Mouse (Mus musculus) spleen, adult 2 months (tissue): Measurements from ENCODE around the gene Dut. TPM values are rescaled to one million over a fixed set of nuclear protein-coding genes. Genes with fewer than 3 reads are reported as not detected.

Source experiments
- DNase-seq, 2 experiments: peaks; one replicate each; pipeline versions ENCODE4 v3.0.0 to v3.0.0-alpha.2; 2012 to 2021; ENCODE audit warnings: low spot score in 2 of 2, low read depth in 1 of 2
- H3K27ac ChIP-seq: fragments of 200-500 bp; 2 replicates; pipeline ENCODE4 v1.5.1; 2012; ENCODE audit warnings: low read length, inconsistent platforms; ENCODE audit not compliant: insufficient read depth
- H3K27me3 ChIP-seq: fragments of 200-500 bp; 2 replicates; pipeline ENCODE4 v1.6.1; 2012; ENCODE audit warnings: mild to moderate bottlenecking, moderate library complexity, low read length, inconsistent platforms; ENCODE audit not compliant: control insufficient read depth, insufficient read depth
- H3K36me3 ChIP-seq: fragments of 200-500 bp; 2 replicates; pipeline ENCODE4 v1.6.1; 2012; ENCODE audit warnings: mild to moderate bottlenecking, low read length, inconsistent platforms; ENCODE audit not compliant: control insufficient read depth, insufficient read depth
- H3K4me1 ChIP-seq: fragments of 200-500 bp; 2 replicates; pipeline ENCODE4 v1.6.1; 2011; ENCODE audit warnings: inconsistent platforms; ENCODE audit not compliant: control insufficient read depth, insufficient read depth, insufficient read length
- H3K4me3 ChIP-seq: fragments of 200-500 bp; 2 replicates; pipeline ENCODE4 v1.5.1; 2011; ENCODE audit warnings: mild to moderate bottlenecking, inconsistent platforms; ENCODE audit not compliant: insufficient read depth, insufficient read length; ENCODE audit errors: extremely low read depth
- CTCF ChIP-seq: fragments of 200-500 bp; IDR thresholded peaks from 2 replicates; pipeline ENCODE4 v1.5.1; 2011; ENCODE audit warnings: mild to moderate bottlenecking, inconsistent platforms; ENCODE audit not compliant: insufficient read depth, insufficient read length, insufficient replicate concordance; ENCODE audit errors: extremely low read depth
- POLR2A ChIP-seq: fragments of 200-500 bp; IDR thresholded peaks from 2 replicates; pipeline ENCODE4 v1.6.1; 2011; ENCODE audit warnings: low read depth, low read length, inconsistent platforms
- WGBS: fragments of 180-500 bp; shearing (Covaris S2); methylation state at CpG from one replicate; pipeline ENCODE4 v1.1.7; 2018; 5-methylcytosine and 5-hydroxymethylcytosine counted together
- polyA plus RNA-seq: library from polyadenylated mRNA; depleted of rRNA; stranded (reverse); fragments of >200 nt; gene quantifications from 2 replicates; pipeline ENCODE4 v1.2.3, GENCODE M21; 2012

The Dut gene
- polyA plus RNA-seq, 1 experiment: 14.3 TPM

GRCm38 (mm10) chr2:125252275-125252674 lies 5.3 kb downstream of the Dut start:
- Histone ChIP-seq H3K27ac (no peak overlapping the region), H3K4me1 (peaks cover 5% of the 10 kb centered on the region; the same call in 1 of the 2 replicates), H3K36me3 (peaks cover 7% of the 10 kb centered on the region), H3K4me3 (no peak overlapping the region), H3K27me3 (no peaks in the 10 kb centered on the region)
- peak; percentile 29 to 53 for DNase-seq
- TF ChIP-seq POLR2A: no peak
- TF ChIP-seq CTCF: peak; percentile 24; the same call in 1 of the 2 replicates
- whole genome bisulfite sequencing: 62% methylated on average over 2 of the region's 2 CpGs

GRCm38 (mm10) chr2:125253699-125254098 lies 6.7 kb downstream of the Dut start:
- no peak overlapping the region for H3K4me3 ChIP-seq
- H3K4me1 ChIP-seq: no peaks in the 10 kb centered on the region
- WGBS: 85% methylated on average over 6 of the region's 6 CpGs
- no peak overlapping the region for H3K27ac ChIP-seq
- no peak for DNase-seq
- no peaks in the 10 kb centered on the region for H3K27me3 ChIP-seq
- peaks cover 10% of the 10 kb centered on the region for H3K36me3 ChIP-seq
- TF ChIP-seq CTCF (no peak), POLR2A (no peak)

GRCm38 (mm10) chr2:125254630-125255029 lies 7.6 kb downstream of the Dut start:
- peaks cover 10% of the 10 kb centered on the region for H3K36me3 ChIP-seq
- no peaks in the 10 kb centered on the region for H3K4me1 ChIP-seq
- no peak overlapping the region for H3K27ac ChIP-seq
- H3K4me3 ChIP-seq: no peak overlapping the region
- 88% methylated on average over 3 of the region's 3 CpGs for WGBS
- TF ChIP-seq POLR2A (no peak), CTCF (no peak)
- DNase-seq: no peak
- H3K27me3 ChIP-seq: no peaks in the 10 kb centered on the region

- WGBS: 87% methylated on average over 3 of the region's 3 CpGs
- Histone ChIP-seq H3K4me3 (no peak overlapping the region), H3K27ac (no peak overlapping the region), H3K4me1 (no peaks in the 10 kb centered on the region), H3K36me3 (peaks cover 10% of the 10 kb centered on the region), H3K27me3 (no peaks in the 10 kb centered on the region)
- no peak for TF ChIP-seq CTCF
- TF ChIP-seq POLR2A: no peak
- DNase-seq: no peak
Measured at GRCm38 (mm10) chr2:125255886-125256285, 8.9 kb downstream of the Dut start.

GRCm38 (mm10) chr2:125259230-125260120 lies 12.5 kb downstream of the Dut start:
- DNase-seq: no peak
- 85% methylated on average over 14 of the region's 14 CpGs for whole genome bisulfite sequencing
- H3K4me1 ChIP-seq: no peaks in the 10 kb centered on the region
- TF ChIP-seq POLR2A: no peak
- TF ChIP-seq CTCF: peak; percentile 34; the same call in 1 of the 2 replicates
- no peak overlapping the region for H3K4me3 ChIP-seq
- no peaks in the 10 kb centered on the region for H3K27me3 ChIP-seq
- H3K36me3 ChIP-seq: peaks cover 4% of the 10 kb centered on the region
- H3K27ac ChIP-seq: no peak overlapping the region

- DNase-seq: no peak
- 82% methylated on average over 2 of the region's 2 CpGs for WGBS
- no peaks in the 10 kb centered on the region for H3K4me1 ChIP-seq
- H3K27me3 ChIP-seq: no peaks in the 10 kb centered on the region
- H3K27ac ChIP-seq: no peak overlapping the region
- no peak overlapping the region for H3K4me3 ChIP-seq
- peaks cover 4% of the 10 kb centered on the region for H3K36me3 ChIP-seq
- TF ChIP-seq CTCF (no peak), POLR2A (no peak)
Measured at GRCm38 (mm10) chr2:125260326-125260725, 13.3 kb downstream of the Dut start.

GRCm38 (mm10) chr2:125263056-125263455 lies 16.1 kb downstream of the Dut start:
- Histone ChIP-seq H3K4me1 (no peaks in the 10 kb centered on the region), H3K36me3 (no peaks in the 10 kb centered on the region), H3K27ac (no peak overlapping the region), H3K27me3 (no peaks in the 10 kb centered on the region), H3K4me3 (no peak overlapping the region)
- TF ChIP-seq CTCF: no peak
- TF ChIP-seq POLR2A: no peak
- WGBS: 44% methylated on average over 5 of the region's 5 CpGs
- no peak for DNase-seq
